Mouse (Mus musculus) limb, embryonic 12.5 days (tissue): Measurements from ENCODE around the gene Car9. TPM values are rescaled to one million over a fixed set of nuclear protein-coding genes. Genes with fewer than 3 reads are reported as not detected.
"Not testable (repeated sequence)": the region's sequence is repeated elsewhere in the genome, so short reads cannot be mapped to it uniquely, and the experiment has no call there.

Source experiments
- ATAC-seq: fragments of 200-750 bp; cut with Nextera tagmentation; 2 replicates; pipeline ENCODE4 v1.8.0; 2017; ENCODE audit warnings: low read depth, moderate TSS enrichment; ENCODE audit not compliant: insufficient number of reproducible peaks, insufficient read depth, low FRiP score, low TSS enrichment
- H3K27ac ChIP-seq: fragments of 300-500 bp; sonication (generic); 2 replicates; pipeline ENCODE4 v1.5.1; 2016; ENCODE audit warnings: mild to moderate bottlenecking, moderate library complexity
- H3K27me3 ChIP-seq: fragments of 300-500 bp; sonication (generic); 2 replicates; pipeline ENCODE4 v1.6.1; 2016; ENCODE audit warnings: mild to moderate bottlenecking, moderate library complexity
- H3K36me3 ChIP-seq: fragments of 300-500 bp; sonication (generic); 2 replicates; pipeline ENCODE4 v1.6.1; 2016; ENCODE audit warnings: mild to moderate bottlenecking, moderate library complexity
- H3K4me1 ChIP-seq: fragments of 300-500 bp; sonication (generic); replicated peaks from 2 replicates; pipeline ENCODE4 v1.6.1; 2016
- H3K4me2 ChIP-seq: fragments of 300-500 bp; sonication (generic); 2 replicates; pipeline ENCODE4 v1.6.1; 2016; ENCODE audit warnings: mild to moderate bottlenecking, moderate library complexity
- H3K4me3 ChIP-seq: fragments of 300-500 bp; sonication (generic); replicated peaks from 2 replicates; pipeline ENCODE4 v1.5.1; 2016; ENCODE audit warnings: mild to moderate bottlenecking
- H3K9ac ChIP-seq: fragments of 300-500 bp; sonication (generic); replicated peaks from 2 replicates; pipeline ENCODE4 v1.6.1; 2016; ENCODE audit warnings: mild to moderate bottlenecking, moderate library complexity
- H3K9me3 ChIP-seq: fragments of 300-500 bp; sonication (generic); 2 replicates; pipeline ENCODE4 v1.6.1; 2016; ENCODE audit warnings: mild to moderate bottlenecking, moderate library complexity
- WGBS: fragments of 180-500 bp; shearing (Covaris S2); methylation state at CpG from one replicate; pipeline ENCODE4 v1.1.7; 2016; 5-methylcytosine and 5-hydroxymethylcytosine counted together
- polyA plus RNA-seq: library from polyadenylated mRNA; unstranded; fragments of >200 nt; fragmentation: Nextera tagmentation; extraction: Ambion mirVana; gene quantifications from 2 replicates; pipeline ENCODE4 v1.2.1, GENCODE M21; 2016

Car9 gene
- polyA plus RNA-seq, 1 experiment from 2014 or later, result 1.1 TPM

DNA sequence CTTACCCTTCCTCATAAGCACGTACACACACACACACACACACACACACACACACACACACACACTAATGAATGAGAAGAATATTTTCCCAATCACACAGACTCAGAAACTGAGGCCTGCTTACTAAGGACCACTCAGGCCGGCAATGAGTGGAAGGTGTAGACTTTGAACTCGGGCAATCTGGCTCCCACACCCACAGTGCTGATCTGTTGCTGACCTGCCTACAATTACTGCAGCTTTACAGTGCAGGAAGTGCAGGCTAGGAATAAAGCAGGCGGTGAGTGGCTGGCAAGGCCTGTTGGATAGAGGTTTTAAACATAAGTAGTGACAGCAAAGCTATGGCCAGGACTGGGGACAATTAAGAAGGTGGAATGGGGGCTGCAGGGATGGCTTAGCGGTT lies 25.8 kb upstream of the Car9 start:
- no peak overlapping the region for H3K27ac ChIP-seq
- no peaks in the 10 kb centered on the region for H3K9me3 ChIP-seq
- ATAC-seq, result no peak
- no peaks in the 10 kb centered on the region for H3K36me3 ChIP-seq
- 76% methylated on average over 5 of the region's 5 CpGs for WGBS
- no peaks in the 10 kb centered on the region for H3K27me3 ChIP-seq
- no peak overlapping the region for H3K4me2 ChIP-seq
- no peak overlapping the region for H3K9ac ChIP-seq
- H3K4me1 ChIP-seq, result no peaks in the 10 kb centered on the region
- no peak overlapping the region for H3K4me3 ChIP-seq

GRCm38 (mm10) chr4:43481894-43482456 lies 24.8 kb upstream of the Car9 start:
- Histone ChIP-seq H3K27me3 (no peaks in the 10 kb centered on the region), H3K4me1 (no peaks in the 10 kb centered on the region), H3K27ac (no peak overlapping the region), H3K9ac (no peak overlapping the region), H3K4me3 (no peak overlapping the region), H3K4me2 (no peak overlapping the region), H3K9me3 (no peaks in the 10 kb centered on the region), H3K36me3 (no peaks in the 10 kb centered on the region)
- WGBS, result 79% methylated on average over 7 of the region's 7 CpGs
- ATAC-seq, result no peak

DNA sequence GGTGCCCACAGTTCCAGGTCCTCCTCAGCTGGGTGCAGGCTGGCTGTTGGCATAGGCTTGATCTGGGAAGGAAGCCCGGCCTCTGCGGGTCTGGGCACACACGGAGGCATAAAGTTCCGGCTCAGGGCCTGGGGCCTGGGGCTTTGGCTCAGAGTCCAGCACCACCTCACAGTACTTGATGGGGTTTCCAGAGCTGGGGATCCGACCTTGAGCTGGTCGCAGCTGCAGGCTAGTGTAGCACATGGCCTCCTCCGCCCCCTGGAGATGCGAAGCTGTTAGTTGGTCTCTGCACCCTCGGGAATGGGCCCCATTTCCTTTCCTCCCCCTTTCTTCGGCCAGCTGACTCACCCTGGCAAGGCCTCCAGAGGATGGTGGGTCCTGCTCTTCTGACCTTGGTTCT lies 24.2 kb upstream of the Car9 start:
- Histone ChIP-seq H3K4me2 (no peak overlapping the region), H3K36me3 (no peaks in the 10 kb centered on the region), H3K4me3 (no peak overlapping the region), H3K4me1 (no peaks in the 10 kb centered on the region), H3K9ac (no peak overlapping the region), H3K9me3 (no peaks in the 10 kb centered on the region), H3K27ac (no peak overlapping the region), H3K27me3 (no peaks in the 10 kb centered on the region)
- ATAC-seq, result no peak
- WGBS, result 70% methylated on average over 10 of the region's 10 CpGs

DNA sequence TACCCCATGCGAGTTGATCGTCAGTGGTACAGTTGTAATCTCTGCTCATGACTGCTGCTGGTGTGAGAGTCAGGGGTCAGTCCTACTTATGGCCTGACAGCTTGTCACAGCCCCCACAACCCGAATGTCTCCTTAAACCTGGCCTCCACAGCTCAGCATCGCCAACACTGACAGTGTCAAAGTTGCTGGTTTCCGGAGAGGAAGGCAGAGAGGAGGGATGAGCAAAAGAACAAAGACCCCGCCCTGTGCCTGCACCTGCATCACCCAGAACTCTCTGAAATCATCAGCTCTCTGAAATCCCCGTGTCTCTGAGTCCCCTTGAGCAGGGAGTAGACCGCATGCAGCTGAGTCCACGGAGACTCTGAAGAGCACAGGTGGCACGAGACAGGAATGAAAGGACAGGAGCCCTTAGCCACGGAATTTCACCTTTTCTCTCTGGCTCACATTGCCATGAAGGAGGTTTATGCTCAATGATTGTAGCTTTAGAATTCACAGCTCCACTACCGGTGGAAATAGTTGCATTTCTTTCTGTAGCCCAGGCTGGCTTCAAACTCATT lies 23.2 kb upstream of the Car9 start, which contains the start of gene Sit1:
TSS of gene Sit1 (minus strand) at position 200 of the 557 bp plus-strand sequence.
- Histone ChIP-seq H3K4me2 (no peak within 1 kb of the TSS), H3K9me3 (no peaks in the 10 kb centered on the region), H3K4me1 (no peaks in the 10 kb centered on the region), H3K27ac (no peak within 1 kb of the TSS), H3K4me3 (no peak within 1 kb of the TSS), H3K27me3 (no peaks in the 10 kb centered on the region), H3K9ac (no peak within 1 kb of the TSS), H3K36me3 (no peaks in the 10 kb centered on the region)
- ATAC-seq, result no peak
- WGBS, result 58% methylated on average over 12 of the region's 12 CpGs

- not testable (repeated sequence) for H3K4me3 ChIP-seq, H3K9me3 ChIP-seq, H3K9ac ChIP-seq, H3K4me2 ChIP-seq, H3K4me1 ChIP-seq, H3K36me3 ChIP-seq, H3K27me3 ChIP-seq, ATAC-seq, H3K27ac ChIP-seq
- 87% methylated on average over 5 of the region's 5 CpGs for WGBS
These were observed 21.1 kb upstream of the Car9 start for GRCm38 (mm10) chr4:43485666-43486065.

DNA sequence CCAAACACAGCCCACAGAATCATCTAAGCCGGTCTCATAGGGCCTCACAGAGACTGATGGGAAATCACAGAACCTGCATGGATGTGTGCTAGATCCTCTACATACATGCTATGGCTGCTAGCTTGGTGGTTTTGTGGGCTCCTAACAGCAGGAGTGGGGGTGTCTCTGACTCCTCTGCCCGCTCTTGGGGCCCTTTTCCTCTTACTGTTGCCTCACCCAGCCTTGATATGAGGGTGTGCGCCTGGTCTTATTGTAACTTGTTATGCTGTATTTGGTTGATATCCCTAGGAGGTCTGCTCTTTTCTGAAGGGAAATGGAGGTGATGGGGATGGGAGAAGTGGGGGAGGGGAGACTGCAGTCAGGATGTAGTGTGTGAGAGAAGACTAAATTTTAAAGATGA lies 17.2 kb upstream of the Car9 start:
- WGBS, result 92% methylated on average over 3 of the region's 3 CpGs

GRCm38 (mm10) chr4:43490801-43491200 lies 16.0 kb upstream of the Car9 start:
- Histone ChIP-seq H3K9me3 (peaks cover 3% of the 10 kb centered on the region; the same call in 1 of the 2 replicates), H3K27ac (no peak overlapping the region), H3K4me1 (peaks cover 14% of the 10 kb centered on the region), H3K4me3 (no peak overlapping the region), H3K27me3 (no peaks in the 10 kb centered on the region), H3K4me2 (no peak overlapping the region), H3K9ac (no peak overlapping the region), H3K36me3 (peaks cover 8% of the 10 kb centered on the region)
- no peak for ATAC-seq
- WGBS, result 89% methylated on average over 5 of the region's 5 CpGs

More for the DNA sequence above, 17.2 kb upstream of the Car9 start:
- H3K4me1 ChIP-seq, result peaks cover 7% of the 10 kb centered on the region
- no peak overlapping the region for H3K9ac ChIP-seq
- no peaks in the 10 kb centered on the region for H3K27me3 ChIP-seq
- ATAC-seq, result no peak
- H3K9me3 ChIP-seq, result peaks cover 3% of the 10 kb centered on the region; the same call in 1 of the 2 replicates
- no peak overlapping the region for H3K4me2 ChIP-seq
- no peak overlapping the region for H3K4me3 ChIP-seq
- no peaks in the 10 kb centered on the region for H3K36me3 ChIP-seq
- H3K27ac ChIP-seq, result no peak overlapping the region

GRCm38 (mm10) chr4:43492101-43492820 lies 14.5 kb upstream of the Car9 start:
- ATAC-seq, result no peak
- Histone ChIP-seq H3K9me3 (peaks cover 3% of the 10 kb centered on the region; the same call in 1 of the 2 replicates), H3K36me3 (peaks cover 22% of the 10 kb centered on the region), H3K4me3 (peak overlapping the region; percentile 62), H3K9ac (no peak overlapping the region), H3K4me1 (peaks cover 14% of the 10 kb centered on the region), H3K4me2 (peak overlapping the region; percentile 56), H3K27me3 (no peaks in the 10 kb centered on the region), H3K27ac (peak overlapping the region; percentile 94; the same call in 1 of the 2 replicates)
- WGBS, result 46% methylated on average over 12 of the region's 12 CpGs

GRCm38 (mm10) chr4:43492821-43493185 lies 14.0 kb upstream of the Car9 start, which contains the start of gene Ccdc107:
Gene Ccdc107 (plus strand): TSS chr4:43492900.
- H3K4me3 ChIP-seq, result peak within 1 kb of the TSS; percentile 62
- peaks cover 19% of the 10 kb centered on the region for H3K4me1 ChIP-seq
- peaks cover 28% of the 10 kb centered on the region for H3K36me3 ChIP-seq
- peak within 1 kb of the TSS; percentile 94 for H3K27ac ChIP-seq
- peaks cover 3% of the 10 kb centered on the region; the same call in 1 of the 2 replicates for H3K9me3 ChIP-seq
- H3K27me3 ChIP-seq, result no peaks in the 10 kb centered on the region
- peak within 1 kb of the TSS; percentile 82 for H3K9ac ChIP-seq
- H3K4me2 ChIP-seq, result peak within 1 kb of the TSS; percentile 56
- WGBS, result under 1% methylated on average over 25 of the region's 25 CpGs
- ATAC-seq, result peak; percentile 98

DNA sequence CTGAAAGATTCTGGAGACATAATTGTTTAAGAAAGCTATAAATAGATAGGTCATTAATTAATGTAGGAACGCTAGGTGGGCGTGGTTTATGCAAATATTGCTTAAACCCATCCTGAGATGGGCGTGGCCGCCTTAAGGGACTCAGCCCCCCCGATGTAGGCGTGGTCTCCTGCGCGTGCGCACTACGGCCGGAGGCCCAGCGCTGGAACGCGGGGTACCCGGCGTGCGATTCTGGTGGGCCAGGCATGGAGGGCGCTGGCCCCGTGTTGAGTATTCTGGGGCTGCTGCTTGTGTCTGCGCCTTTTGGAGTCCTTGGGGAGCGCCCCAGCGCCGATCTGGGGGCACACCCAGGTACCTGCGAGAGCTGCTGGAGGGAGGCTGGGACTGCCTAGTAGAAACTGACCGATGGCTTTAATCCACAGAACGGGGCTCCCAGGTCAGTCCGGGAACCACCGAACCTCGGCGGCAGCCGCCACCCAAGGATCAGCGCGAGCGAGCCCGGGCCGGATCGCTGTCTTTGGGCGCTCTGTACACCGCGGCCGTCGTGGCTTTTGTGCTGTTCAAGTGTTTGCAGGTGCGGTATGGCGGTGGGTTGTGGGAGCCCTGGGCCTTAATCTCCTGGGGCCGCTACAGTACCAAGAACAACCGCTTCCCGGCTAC lies 13.4 kb upstream of the Car9 start:
- Histone ChIP-seq H3K27me3 (no peaks in the 10 kb centered on the region), H3K36me3 (peaks cover 31% of the 10 kb centered on the region), H3K9ac (peak overlapping the region; percentile 82), H3K4me2 (peak overlapping the region; percentile 56), H3K4me3 (peak overlapping the region; percentile 62), H3K27ac (peak overlapping the region; percentile 94), H3K4me1 (peaks cover 24% of the 10 kb centered on the region), H3K9me3 (peaks cover 3% of the 10 kb centered on the region; the same call in 1 of the 2 replicates)
- WGBS, result under 1% methylated on average over 47 of the region's 47 CpGs
- ATAC-seq, result peak; percentile 87

GRCm38 (mm10) chr4:43493846-43494240 lies 12.9 kb upstream of the Car9 start:
- Histone ChIP-seq H3K27ac (peak overlapping the region; percentile 94), H3K9ac (peak overlapping the region; percentile 82), H3K36me3 (peaks cover 31% of the 10 kb centered on the region), H3K4me1 (peaks cover 29% of the 10 kb centered on the region), H3K27me3 (no peaks in the 10 kb centered on the region), H3K4me2 (peak overlapping the region; percentile 56), H3K9me3 (peaks cover 3% of the 10 kb centered on the region; the same call in 1 of the 2 replicates), H3K4me3 (peak overlapping the region; percentile 62)
- ATAC-seq, result no peak
- 4% methylated on average over 9 of the region's 9 CpGs for WGBS
